Mouse (Mus musculus) ES-E14 (cell line): Measurements from ENCODE around the gene Fam83d. TPM values are rescaled to one million over a fixed set of nuclear protein-coding genes. Genes with fewer than 3 reads are reported as not detected.

Experiments
- DNase-seq: peaks from one replicate; pipeline ENCODE4 v3.0.0-alpha.2; 2013; ENCODE audit warnings: low read depth, low spot score
- H3K27ac ChIP-seq: 2 replicates; pipeline ENCODE4 v1.5.1; 2012; ENCODE audit warnings: low read depth, mild to moderate bottlenecking, low read length, moderate library complexity, mixed read lengths; ENCODE audit not compliant: poor library complexity, insufficient read depth, severe bottlenecking
- H3K36me3 ChIP-seq: 2 replicates; pipeline ENCODE4 v1.6.1; 2012; ENCODE audit warnings: mild to moderate bottlenecking, low read length, moderate library complexity, mixed read lengths; ENCODE audit not compliant: control insufficient read depth, poor library complexity, insufficient read depth, severe bottlenecking
- H3K4me1 ChIP-seq, 2 experiments: fragments of 150-350 bp in 1 of 2; sonication (generic) in 1 of 2; 2 replicates each; pipeline ENCODE4 v1.6.1; 2012; ENCODE audit warnings: low read length in 2 of 2, mild to moderate bottlenecking in 1 of 2, mixed read lengths in 1 of 2; ENCODE audit not compliant: control insufficient read depth in 2 of 2, insufficient read depth in 2 of 2, poor library complexity in 1 of 2
- H3K4me3 ChIP-seq, 2 experiments: fragments of 150-350 bp in 1 of 2; sonication (generic) in 1 of 2; 2 replicates each; pipeline ENCODE4 v1.5.1; 2012; ENCODE audit warnings: low read length in 2 of 2, low read depth in 1 of 2, mild to moderate bottlenecking in 1 of 2, mixed read lengths in 1 of 2; ENCODE audit not compliant: insufficient read depth in 1 of 2, poor library complexity in 1 of 2, severe bottlenecking in 1 of 2
- H3K9ac ChIP-seq: 2 replicates; pipeline ENCODE4 v1.6.1; 2012; ENCODE audit warnings: low read depth, mild to moderate bottlenecking, low read length, mixed read lengths; ENCODE audit not compliant: poor library complexity, insufficient read depth, severe bottlenecking
- H3K9me3 ChIP-seq: fragments of 150-350 bp; sonication (generic); 2 replicates; pipeline ENCODE4 v1.6.1; 2012; ENCODE audit warnings: low read depth, mild to moderate bottlenecking, low read length; ENCODE audit not compliant: control insufficient read depth, insufficient read depth
- CHD2 ChIP-seq: IDR thresholded peaks from 2 replicates; pipeline ENCODE4 v1.6.1; 2014; ENCODE audit warnings: mild to moderate bottlenecking, low read depth, low read length, inconsistent platforms
- HCFC1 ChIP-seq: IDR thresholded peaks from 2 replicates; pipeline ENCODE4 v1.6.1; 2012; ENCODE audit warnings: low read length, inconsistent platforms, borderline replicate concordance; ENCODE audit not compliant: insufficient read depth
- MAFK ChIP-seq: IDR thresholded peaks from 2 replicates; pipeline ENCODE4 v1.6.1; 2014; ENCODE audit warnings: mild to moderate bottlenecking, low read depth, low read length, inconsistent platforms; ENCODE audit not compliant: insufficient read depth
- ZC3H11A ChIP-seq: IDR thresholded peaks from 2 replicates; pipeline ENCODE4 v1.6.1; 2012; ENCODE audit warnings: low read depth, mild to moderate bottlenecking, inconsistent platforms, low read length, borderline replicate concordance
- ZNF384 ChIP-seq: IDR thresholded peaks from 2 replicates; pipeline ENCODE4 v1.6.1; 2012; ENCODE audit warnings: low read depth, low read length, inconsistent platforms
- in situ Hi-C, 2 experiments: fragments of 600-800 bp; cut with MboI; formaldehyde crosslinking; loops; one replicate each; pipeline ENCODE4 v1.15.1; 2025; ENCODE audit warnings: low sequenced_read_pairs in 2 of 2, inconsistent platforms in 1 of 2; ENCODE audit not compliant: unreplicated experiment in 2 of 2
- total RNA-seq: library from RNA; depleted of rRNA; stranded (reverse); fragments of 300-350 nt; gene quantifications from 2 replicates; pipeline ENCODE4 v1.2.3, GENCODE M21; 2012

The Fam83d gene
- total RNA-seq, 1 experiment, result 28.0 TPM

DNA sequence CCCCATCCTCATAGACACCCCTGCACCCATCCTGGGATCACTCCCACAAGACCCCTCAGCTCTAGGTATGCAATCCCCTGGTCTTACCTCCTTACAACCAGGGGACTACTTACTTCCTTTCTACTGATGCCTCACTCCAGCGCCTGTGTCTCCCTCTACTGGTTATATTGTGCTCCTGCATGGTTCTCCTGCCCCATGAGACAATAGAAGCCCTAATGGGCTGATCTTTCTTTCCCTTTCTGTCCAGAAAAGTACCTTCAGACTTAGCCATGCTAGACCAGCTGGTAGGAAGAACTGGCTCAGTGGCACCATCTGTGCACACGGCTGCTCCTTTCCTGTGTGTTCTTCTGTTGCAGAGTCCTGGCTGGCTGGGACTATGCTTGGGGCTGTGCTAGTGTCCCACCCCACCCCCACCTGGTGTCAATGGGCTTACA is 22.8 kb upstream of the Fam83d start:
- H3K9me3 ChIP-seq, result no peaks in the 10 kb centered on the region
- peaks cover 0 to 5% of the 10 kb centered on the region in 2 experiments; a peak in 1 of 4 replicates for H3K4me1 ChIP-seq
- H3K4me3 ChIP-seq, result no peak overlapping the region
- no peak overlapping the region for H3K27ac ChIP-seq
- in situ Hi-C loops, result no loop called here
- TF ChIP-seq MAFK (no peak), ZC3H11A (no peak; the same call in 1 of the 2 replicates), HCFC1 (no peak), ZNF384 (no peak), CHD2 (no peak)
- no peak overlapping the region for H3K9ac ChIP-seq
- H3K36me3 ChIP-seq, result no peaks in the 10 kb centered on the region
- DNase-seq, result peak; percentile 72

GRCm38 (mm10) chr2:158746164-158746563 is 21.7 kb upstream of the Fam83d start:
- no peak overlapping the region for H3K9ac ChIP-seq
- no peaks in the 10 kb centered on the region for H3K36me3 ChIP-seq
- H3K4me1 ChIP-seq, result peaks cover 0 to 5% of the 10 kb centered on the region in 2 experiments; a peak in 1 of 4 replicates
- TF ChIP-seq MAFK (no peak), CHD2 (no peak), ZC3H11A (no peak), ZNF384 (no peak), HCFC1 (no peak)
- DNase-seq, result no peak
- no peak overlapping the region for H3K27ac ChIP-seq
- in situ Hi-C loops, result no loop called here
- no peaks in the 10 kb centered on the region for H3K9me3 ChIP-seq
- no peak overlapping the region for H3K4me3 ChIP-seq

DNA sequence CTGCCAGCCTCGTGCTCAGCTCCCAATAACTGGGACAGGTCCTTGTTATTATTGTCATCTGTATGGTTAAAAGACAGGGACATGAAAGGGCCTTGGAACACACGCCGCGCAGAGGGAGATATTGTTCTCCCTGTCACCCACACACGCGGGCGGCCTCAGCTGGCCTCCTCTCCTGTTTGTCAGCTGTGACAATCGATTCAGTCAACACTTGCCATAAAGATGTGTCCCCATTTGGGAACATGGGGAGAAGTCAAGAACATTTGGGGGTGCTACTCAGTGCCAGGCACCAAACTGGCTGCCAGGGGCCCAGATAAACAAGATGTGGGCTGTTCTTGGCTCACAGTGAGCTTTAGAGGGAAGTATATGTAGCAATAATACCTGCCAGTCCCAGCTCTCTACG is 18.5 kb upstream of the Fam83d start:
- in situ Hi-C loops, result no loop called here

GRCm38 (mm10) chr2:158760231-158760630 is 7.7 kb upstream of the Fam83d start:
- in situ Hi-C loops, result no loop called here
- no peak for TF ChIP-seq MAFK
- no peak for TF ChIP-seq ZNF384
- TF ChIP-seq CHD2, result no peak
- no peak for TF ChIP-seq ZC3H11A
- no peak for TF ChIP-seq HCFC1
- Histone ChIP-seq H3K4me3 (no peak overlapping the region), H3K36me3 (no peaks in the 10 kb centered on the region), H3K27ac (no peak overlapping the region), H3K9ac (no peak overlapping the region), H3K9me3 (no peaks in the 10 kb centered on the region), H3K4me1 (no peaks in the 10 kb centered on the region)
- no peak for DNase-seq

More for the DNA sequence above, 18.5 kb upstream of the Fam83d start:
- Histone ChIP-seq H3K4me3 (no peak overlapping the region), H3K4me1 (peaks cover 0 to 5% of the 10 kb centered on the region in 2 experiments; a peak in 1 of 4 replicates), H3K36me3 (no peaks in the 10 kb centered on the region), H3K9ac (no peak overlapping the region), H3K27ac (no peak overlapping the region), H3K9me3 (no peaks in the 10 kb centered on the region)
- DNase-seq, result no peak
- no peak for TF ChIP-seq ZNF384
- TF ChIP-seq CHD2, result no peak
- TF ChIP-seq MAFK, result no peak
- no peak for TF ChIP-seq ZC3H11A
- TF ChIP-seq HCFC1, result no peak

- 0 out of 4 replicates have a peak, but pooled peaks cover 0 to under 1% of the 10 kb centered on the region in 2 experiments for H3K4me1 ChIP-seq
- in situ Hi-C loops, result no loop called here
Measured at GRCm38 (mm10) chr2:158762339-158762738, 5.6 kb upstream of the Fam83d start.

More at GRCm38 (mm10) chr2:158762339-158762738, 5.6 kb upstream of the Fam83d start:
- no peak overlapping the region for H3K4me3 ChIP-seq
- H3K27ac ChIP-seq, result no peak overlapping the region
- H3K9ac ChIP-seq, result no peak overlapping the region
- TF ChIP-seq HCFC1 (no peak), ZNF384 (no peak), CHD2 (no peak)
- no peaks in the 10 kb centered on the region for H3K9me3 ChIP-seq
- H3K36me3 ChIP-seq, result no peaks in the 10 kb centered on the region
- no peak for DNase-seq
